Mouse (Mus musculus): ENCODE data around the gene Rcl1. TPM values are rescaled to one million over a fixed set of nuclear protein-coding genes. Genes with fewer than 3 reads are reported as not detected.

Rcl1 gene
- polyA plus RNA-seq, 1 experiment = 20.1 TPM

DNA sequence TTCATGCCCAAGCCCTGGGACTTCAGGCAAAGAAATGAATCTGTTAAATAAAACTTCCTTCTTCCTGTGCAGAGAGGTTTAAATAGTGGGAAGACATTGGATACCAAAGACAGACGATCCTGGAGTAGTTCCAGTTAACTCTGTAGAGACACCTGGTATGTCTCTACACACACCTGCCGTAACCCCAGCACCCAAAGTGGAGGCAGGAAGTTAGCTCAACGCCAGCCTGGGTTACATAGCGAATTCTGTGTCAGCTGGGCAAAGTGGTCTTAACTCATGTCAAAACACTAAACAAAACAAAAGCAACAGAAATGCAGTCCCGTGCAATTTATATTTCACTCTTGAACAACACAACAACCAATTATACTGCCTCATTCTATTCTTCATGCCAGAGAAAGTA, 5.1 kb downstream of the Rcl1 start:
- DNase-seq (ENCODE audit: extremely low spot score in 1 of 2, low spot score in 1 of 2) = no peak

DNA sequence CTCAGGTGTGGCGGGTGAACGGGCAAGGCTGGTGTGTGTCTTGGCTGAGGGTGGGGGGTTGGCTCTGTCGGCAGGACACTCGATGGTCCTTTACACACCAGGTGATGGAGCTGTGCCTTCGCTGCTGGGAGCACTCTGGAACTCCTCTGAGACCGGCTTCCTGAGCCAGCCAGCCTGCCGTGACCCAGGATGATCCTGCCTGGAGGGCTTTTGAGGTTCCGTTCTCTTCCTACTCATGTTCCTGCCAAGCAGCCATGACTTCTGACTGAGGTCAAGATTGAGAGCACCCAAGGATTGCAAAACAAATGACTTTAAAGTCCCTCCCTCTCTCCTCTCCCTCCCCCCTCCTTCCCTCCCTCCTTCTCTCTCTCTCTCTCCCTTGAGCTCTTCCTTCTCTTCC, 11.5 kb downstream of the Rcl1 start:
- DNase-seq (ENCODE audit: extremely low spot score in 1 of 2, low spot score in 1 of 2) = no peak

DNA sequence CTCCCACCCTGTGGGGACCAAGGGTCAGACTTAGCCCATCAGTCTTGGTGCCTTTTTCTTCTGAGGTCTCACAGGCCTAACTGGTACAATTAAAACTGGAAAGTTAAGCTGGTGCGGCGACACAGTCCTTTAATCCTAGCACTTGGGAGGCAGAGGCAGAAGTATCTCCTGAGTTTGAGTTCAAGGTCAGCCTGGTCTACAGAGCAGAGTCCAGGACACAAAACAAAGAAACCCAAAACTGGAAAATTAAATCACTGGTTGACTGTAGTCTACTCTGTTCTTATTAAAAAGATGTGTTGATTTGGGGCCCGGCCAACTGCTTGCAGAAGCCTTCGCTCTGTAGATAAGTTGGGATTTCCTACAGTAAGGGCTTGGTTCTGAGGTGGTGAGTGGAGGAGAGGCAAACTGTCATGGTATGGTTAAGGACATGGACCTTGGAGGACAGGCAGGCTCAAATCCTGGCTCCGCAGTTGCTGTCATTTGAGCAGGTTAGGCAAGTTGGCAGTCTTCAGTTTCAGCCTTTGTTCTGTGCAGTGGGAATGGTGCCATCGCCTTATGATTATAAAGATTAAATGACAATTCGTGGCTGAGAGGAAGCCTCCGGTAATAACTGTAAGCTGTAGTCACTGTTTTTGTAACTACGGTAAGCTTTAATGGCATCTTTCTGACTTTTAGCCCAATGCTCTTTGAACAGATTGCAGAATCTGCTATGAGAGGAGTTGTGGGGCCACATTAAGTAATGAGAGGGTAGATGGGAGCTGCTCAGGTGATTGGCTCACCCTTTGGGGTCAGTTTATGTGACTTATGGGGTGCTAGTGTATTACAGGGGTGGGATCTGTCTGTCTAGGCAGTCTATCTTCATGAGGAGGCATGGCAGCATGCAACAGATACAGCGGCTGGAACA, 12.8 kb downstream of the Rcl1 start:
- DNase-seq (ENCODE audit: extremely low spot score in 1 of 2, low spot score in 1 of 2) = no peak

DNA sequence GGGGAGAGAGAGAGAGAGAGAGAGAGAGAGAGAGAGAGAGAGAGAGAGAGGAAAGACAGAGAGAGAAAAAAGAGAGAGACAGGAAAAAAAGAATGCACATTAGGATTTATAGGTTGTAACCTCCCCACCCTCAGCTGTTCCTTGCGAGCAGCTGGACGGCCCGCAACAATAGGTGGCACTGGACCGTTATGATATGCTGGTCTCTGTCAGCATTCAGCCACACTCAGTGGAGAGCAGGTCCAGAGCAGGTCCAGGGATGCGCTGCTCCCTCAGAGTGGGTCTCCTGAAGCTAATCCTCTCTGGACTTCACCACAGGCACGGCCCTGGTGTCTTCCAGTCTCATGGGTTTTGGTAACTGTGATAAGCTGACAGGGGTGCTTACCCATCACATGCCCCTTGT, 15.6 kb downstream of the Rcl1 start:
- DNase-seq (ENCODE audit: extremely low spot score in 1 of 2, low spot score in 1 of 2) = no peak

DNA sequence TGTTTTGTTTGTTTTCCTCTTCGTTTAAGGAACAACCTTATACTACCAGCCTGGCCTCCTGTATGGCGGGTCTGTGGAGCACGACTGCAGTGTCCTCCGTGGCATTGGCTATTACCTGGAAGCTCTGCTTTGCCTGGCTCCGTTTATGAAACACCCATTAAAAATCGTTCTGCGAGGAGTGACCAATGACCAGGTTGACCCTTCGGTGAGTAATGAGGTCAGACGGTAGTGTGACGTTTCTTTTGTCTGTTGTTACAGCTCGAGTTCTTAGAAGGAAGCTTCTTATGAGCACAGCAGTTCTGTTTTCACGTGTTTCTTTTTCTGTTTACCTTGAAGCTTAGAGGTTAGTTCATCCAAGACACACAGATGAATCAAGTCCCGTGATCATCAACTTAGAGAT, 17.0 kb downstream of the Rcl1 start:
- no peak for DNase-seq (ENCODE audit: extremely low spot score in 1 of 2, low spot score in 1 of 2)

DNA sequence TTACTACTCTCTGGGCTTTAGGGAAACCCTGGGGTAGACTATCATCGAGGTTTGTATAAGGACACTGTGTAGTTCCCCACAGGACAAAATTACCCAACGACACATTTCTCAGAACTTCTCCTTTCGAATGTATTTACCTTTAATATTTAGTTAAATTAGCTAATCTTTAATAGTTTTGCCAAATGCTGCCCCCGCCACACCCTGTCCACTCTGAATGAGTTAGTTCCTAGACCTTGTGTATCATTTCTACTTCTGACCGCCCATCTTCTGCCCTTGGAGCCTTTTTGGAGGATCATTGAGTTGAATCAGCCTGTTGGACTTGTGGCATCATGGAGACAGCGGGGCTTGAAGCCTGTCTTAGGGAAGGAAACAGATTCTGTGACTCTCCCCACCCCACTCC, 19.1 kb downstream of the Rcl1 start:
- no peak for DNase-seq (ENCODE audit: extremely low spot score in 1 of 2, low spot score in 1 of 2)

DNA sequence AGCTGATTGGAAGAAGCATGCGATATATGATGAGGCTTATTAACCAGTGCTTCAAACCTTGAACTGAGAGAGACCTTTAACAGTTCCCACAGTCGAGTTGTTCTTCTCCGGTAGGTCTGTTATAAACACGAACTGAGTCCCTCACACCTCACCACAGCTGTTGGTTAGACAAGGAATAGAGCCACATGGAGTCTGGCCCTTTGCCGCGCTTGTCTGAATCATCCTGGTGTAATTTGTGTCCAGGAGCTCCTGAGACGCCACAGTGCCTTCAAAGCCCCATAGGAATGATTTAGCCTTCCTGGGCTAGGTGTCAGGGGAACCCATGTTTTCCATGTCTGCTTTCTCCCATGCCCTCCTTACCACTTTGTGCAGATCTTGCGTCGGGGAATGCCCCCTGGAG, 20.2 kb downstream of the Rcl1 start:
- no peak for DNase-seq (ENCODE audit: extremely low spot score in 1 of 2, low spot score in 1 of 2)

DNA sequence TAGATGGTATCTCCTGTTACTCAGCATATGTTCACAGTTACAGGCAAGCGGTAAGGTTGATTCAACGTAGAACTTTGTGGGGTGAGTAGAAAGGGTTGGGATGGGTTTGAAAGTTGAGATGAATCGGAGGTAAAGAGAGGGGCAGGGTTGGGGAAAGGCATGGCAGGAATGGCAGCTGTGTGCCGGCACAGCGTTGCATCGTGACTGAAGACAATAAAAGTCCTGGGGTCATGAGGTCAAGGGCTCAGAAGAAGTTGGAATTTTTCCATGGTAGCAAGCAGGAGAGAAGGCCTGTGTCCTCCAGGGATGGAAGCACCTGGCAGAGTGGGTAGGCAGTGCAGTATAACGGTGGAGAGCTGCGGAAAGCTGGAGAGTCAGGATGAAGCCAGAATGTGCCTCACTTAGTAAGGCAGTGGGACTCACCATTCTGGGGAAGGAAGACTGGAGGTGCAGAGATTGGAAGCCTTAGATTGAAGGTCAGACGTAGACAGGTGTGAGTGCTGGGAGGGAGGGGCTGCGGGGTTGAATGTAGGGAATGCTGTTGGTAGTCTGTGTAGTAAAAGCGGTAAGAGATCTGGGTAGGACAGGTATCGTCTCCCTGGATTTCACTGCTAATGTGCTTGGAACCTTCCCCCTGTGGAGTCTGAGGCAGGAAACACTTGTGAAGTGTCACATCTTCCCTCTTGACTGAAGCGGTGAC, 23.9 kb downstream of the Rcl1 start:
- no peak for DNase-seq (ENCODE audit: extremely low spot score in 1 of 2, low spot score in 1 of 2)

DNA sequence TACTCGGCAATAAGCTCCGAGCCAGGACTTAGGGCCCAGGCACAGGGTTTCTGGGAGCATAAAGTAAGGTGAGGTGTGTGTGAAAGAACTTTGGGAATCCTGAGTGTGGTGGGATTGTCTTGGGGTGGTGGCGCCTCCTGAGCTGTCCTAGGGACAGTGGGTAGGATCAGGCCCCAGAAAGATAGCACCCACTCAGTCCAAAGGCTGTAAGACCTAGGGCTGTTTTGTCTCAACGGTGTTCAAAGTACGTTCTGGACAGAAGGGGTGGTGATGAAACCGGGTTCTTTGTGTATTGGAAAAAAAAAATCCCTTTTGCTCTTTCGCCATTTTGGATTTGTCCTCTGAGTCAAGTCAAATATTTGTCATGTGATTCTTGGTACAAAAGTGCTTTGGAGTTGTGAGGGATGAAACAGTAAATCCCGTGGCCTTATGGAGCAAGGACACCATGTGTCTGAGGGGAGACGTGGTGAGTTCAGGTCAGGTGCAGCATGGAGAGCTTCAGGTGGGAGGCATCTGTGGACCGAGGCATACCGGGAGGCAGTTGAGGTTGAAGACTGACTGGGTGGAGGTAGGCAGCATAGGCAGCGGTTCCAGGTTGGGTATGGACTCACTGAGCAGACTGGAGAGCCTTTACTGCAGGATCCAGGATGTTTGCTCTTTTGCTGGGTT, 25.3 kb downstream of the Rcl1 start:
- no peak for DNase-seq (ENCODE audit: extremely low spot score in 1 of 2, low spot score in 1 of 2)

DNA sequence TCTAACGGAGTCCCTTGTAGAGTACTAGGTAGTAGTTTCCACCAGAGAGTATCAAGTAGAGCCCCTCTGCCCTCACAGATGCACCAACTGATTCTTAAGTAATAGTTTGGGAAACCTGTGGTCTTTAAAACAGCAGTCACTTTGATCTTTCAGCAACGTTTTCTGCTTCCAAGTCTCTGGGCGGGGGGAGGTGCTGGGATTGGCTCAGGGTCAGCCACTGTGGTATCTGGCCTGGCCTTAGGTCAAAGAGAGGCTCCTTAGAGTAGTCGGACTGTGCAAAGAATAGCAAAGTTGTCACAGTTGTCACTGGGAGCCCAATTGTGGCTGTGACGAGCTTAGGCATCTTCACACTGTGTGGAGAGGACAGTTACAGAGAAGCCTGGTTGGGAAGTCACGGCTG, 26.2 kb downstream of the Rcl1 start:
- no peak for DNase-seq (ENCODE audit: extremely low spot score in 1 of 2, low spot score in 1 of 2)

DNA sequence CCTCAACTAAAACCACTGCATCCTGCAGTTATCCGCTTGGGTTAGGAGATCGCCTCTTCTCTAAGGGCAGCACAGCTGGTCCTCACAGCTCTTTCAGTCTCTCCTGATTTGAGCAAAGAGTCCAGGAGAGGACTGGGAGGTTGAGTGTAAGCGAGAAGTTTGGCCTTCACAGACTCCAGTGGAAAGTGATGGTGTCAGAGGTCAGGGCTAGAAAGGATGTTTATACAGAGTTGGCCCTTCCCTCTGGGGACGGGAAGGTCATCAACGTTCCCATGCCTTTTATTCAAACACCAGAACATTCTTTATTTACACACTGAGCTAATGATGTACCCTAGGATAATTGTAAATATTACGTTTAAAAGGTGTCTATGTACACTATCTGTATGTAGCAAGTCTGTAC, 27.0 kb downstream of the Rcl1 start:
- DNase-seq (ENCODE audit: extremely low spot score in 1 of 2, low spot score in 1 of 2) = no peak

DNA sequence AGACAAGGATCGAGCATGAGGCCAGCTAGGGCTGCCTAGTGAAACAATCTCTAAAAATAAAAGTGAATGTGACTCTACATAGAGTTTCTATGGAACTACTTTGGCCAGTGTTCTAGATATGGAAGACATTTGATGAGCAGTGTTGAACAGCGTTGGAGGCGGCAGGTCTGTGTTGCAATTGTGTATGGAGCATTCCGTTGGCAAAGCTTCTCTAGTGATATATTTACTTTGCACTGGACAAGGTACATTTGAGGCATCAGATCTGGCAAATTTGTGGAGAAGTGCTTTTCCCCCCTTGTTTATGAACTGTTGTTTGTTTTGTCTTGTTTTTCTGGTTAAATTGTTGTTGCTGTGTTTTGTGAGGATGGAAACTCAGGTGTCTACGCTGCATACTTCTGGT, 28.4 kb downstream of the Rcl1 start:
- no peak for DNase-seq (ENCODE audit: extremely low spot score in 1 of 2, low spot score in 1 of 2)

DNA sequence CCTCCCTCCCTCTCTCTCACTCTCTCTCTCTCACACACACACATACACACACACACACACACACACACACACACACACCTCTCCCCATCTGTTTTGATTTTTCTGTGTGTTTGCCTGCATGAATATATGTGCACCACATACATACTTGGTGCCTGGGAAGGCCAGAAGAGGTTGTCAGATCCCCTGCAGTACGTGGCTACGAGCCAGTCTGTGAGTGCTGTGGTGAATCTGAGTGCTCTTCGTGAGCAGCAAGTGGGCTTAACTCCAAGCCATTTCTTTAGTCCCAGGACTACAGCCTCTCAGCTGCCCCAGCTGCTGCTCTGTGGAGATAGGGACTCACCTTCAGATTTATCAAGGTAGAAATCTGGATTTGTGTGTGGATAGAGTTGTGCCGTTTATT, 30.0 kb downstream of the Rcl1 start:
- DNase-seq (ENCODE audit: extremely low spot score in 1 of 2, low spot score in 1 of 2) = no peak

DNA sequence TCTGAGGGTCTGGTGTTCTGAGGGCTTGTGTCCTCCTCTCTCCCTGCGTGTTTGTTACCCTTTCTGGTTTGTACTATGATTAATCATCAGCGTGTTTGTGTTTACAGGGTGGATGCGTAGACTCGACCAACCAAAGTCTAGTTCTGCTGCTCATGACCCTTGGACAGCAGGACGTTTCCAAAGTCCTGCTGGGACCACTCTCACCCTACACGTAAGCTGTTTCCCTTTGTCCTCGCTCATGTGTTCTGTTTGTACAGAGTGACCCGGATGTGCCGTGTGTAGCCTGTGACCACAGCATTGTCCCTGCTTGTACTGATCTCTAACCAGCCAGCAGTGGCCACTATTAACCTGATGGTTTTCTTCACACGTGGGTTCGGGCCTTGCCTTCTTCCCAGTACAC, 33.1 kb downstream of the Rcl1 start:
- DNase-seq (ENCODE audit: extremely low spot score in 1 of 2, low spot score in 1 of 2) = no peak

DNA sequence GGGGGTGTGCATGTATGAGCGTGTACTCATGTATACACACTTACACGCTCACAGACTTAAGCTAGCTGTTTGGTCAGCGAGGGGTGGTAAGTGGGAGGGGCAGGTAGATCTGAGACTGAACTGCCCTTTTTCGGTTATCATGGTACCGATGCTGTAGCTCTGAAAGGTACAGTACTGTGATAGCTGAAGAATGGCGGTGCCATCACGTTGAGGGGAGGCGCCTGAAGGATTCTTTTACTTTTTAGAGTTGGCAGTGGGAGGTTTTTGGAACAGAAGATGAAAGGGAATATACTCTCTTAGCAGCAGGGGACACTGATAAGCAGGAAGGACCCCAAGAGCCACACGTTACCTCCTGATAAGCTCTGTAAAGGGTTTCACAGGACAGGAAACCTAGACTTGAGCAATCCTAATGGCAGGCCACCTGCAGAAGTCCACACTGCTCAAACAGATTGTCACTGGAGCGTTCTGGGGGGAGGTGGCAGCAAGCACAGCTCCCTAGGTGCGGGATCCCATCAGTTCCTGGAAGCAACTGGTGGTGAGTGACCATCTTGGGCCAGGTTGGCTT, 34.1 kb downstream of the Rcl1 start:
- no peak for DNase-seq (ENCODE audit: extremely low spot score in 1 of 2, low spot score in 1 of 2)

DNA sequence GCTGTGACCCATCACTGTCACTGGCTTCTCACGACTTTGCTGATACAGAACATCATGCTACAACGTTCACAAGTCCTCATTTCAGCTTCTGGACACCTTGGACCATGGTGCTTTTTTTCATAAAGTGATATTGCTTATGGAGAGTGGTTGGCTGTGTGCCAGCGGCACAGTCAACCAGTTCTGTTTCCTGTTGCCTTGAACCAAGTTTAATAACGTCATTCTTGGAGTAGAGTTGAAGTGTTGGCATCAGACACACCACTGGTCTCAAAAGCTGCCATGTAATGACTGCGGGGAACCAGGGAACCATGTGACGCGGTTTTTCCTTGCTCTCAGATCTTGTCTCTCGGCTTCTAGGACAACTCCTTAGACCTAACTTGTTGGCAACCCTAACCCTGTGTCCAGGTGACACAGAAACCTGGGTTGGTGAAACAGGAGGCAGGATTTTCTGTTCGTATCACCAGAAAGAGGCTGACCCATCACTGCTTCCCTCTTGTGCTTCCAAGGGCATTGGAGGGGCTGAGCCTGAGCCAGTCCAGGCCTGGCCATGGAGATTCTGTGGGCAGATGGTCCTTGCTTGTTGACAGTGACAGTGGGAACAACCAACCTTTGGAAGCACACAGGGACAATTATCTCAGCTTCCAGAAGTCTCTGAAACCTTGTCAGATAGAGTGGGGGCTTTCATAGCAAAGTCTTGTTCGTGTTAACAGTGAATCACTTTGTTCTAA, 37.5 kb downstream of the Rcl1 start:
- no peak for DNase-seq (ENCODE audit: extremely low spot score in 1 of 2, low spot score in 1 of 2)

DNA sequence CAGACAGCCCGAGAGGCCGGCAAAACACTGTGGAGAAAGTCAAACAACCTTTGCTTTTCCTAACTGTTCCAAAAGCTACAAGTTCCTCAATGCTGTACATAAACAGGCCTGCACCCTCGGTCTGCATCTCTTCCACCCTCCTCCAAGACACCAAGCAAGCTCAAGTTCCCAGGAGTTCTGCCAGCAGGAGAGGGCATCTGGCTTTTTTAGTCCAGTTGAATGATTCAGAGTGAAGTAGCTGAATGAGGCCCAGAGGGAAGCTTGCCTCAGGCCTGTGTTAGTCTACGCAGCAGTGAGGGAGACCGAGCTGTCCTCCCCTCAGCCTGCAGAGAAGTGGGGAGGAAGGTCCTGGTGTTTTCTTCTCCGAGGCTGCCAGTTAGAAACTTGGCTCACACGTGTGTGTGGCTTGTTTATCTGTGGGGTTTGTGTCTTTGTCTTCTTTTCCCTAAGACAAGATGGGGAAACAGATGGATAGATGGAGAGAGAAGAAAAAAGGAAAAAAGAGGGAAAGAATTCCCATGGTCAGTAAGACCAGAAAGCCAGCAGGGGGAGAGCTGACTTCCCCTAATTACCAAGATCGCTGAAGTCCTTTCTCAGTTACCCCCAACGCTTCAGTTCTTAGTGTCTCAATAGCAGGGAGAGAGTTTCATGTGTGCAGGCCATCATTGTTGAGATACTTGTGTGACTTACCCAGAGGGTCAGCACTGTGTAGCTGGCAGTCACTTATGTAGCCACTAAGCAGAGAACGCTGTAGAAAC, 38.7 kb downstream of the Rcl1 start:
- DNase-seq (ENCODE audit: extremely low spot score in 1 of 2, low spot score in 1 of 2) = peak in 1 of 2 experiments; percentile 19

DNA sequence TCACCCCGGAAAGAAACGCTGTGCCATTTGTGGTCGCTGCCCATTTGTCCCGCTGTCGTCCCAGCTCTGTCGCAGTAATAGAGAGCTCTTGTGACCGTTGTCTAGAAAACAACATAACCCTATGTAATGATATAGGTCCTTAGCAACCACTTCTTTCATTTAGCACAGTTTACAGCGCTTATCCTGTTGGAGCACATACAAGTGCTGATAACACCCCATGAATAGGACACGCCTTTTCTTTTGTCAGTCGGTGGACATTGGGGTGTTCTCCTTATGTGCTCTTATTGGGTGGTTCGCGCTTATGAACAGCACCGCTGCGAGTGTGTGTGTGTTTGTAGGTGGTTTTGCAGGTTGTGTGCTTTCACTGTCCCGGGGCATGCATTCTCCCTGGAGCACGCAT, 39.8 kb downstream of the Rcl1 start:
- no peak for DNase-seq (ENCODE audit: extremely low spot score in 1 of 2, low spot score in 1 of 2)

DNA sequence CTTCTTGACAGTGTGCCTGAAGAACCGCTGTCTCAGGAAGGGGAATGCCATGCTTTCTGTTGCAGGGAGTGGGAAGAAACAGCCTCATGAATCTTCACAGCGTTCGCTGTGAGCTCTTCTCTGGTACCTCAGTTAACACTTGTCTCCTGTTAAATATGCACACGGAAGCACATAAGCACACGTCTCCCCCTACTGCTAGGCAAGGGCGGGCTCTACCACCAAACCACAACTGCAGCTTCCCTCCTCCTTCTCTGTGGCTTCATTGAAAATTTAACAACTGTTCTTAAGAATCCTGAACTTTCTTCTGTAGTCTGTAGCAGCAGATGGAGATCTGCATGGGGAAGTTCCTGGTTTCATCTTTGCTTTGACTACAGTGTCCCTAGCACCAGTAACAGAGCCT, 41.1 kb downstream of the Rcl1 start:
- DNase-seq (ENCODE audit: extremely low spot score in 1 of 2, low spot score in 1 of 2) = no peak

DNA sequence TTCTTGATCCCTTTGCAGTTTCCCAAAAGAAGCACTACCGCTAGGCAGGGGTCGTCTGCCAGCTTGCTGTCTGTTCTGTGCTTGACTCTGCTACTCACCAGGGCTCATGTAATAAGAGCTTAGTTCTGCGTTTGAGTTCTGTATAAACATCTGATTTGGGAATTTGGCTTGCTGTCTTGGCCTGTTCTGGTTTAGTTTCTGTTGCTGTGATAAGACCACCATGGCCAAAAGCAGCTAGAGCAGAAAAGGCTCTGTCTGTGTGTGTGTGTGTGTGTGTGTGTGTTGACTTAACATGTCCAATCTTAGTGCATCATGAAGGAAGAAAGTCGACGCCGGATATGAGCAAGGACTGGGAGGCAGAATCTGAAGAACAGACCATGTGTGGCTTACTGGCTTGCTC, 44.2 kb downstream of the Rcl1 start:
- DNase-seq (ENCODE audit: extremely low spot score in 1 of 2, low spot score in 1 of 2) = no peak

Measured in frontal cortex, adult 2 months (tissue).